Mouse (Mus musculus): ENCODE measurements around the gene Shank1.

The Shank1 gene

DNA sequence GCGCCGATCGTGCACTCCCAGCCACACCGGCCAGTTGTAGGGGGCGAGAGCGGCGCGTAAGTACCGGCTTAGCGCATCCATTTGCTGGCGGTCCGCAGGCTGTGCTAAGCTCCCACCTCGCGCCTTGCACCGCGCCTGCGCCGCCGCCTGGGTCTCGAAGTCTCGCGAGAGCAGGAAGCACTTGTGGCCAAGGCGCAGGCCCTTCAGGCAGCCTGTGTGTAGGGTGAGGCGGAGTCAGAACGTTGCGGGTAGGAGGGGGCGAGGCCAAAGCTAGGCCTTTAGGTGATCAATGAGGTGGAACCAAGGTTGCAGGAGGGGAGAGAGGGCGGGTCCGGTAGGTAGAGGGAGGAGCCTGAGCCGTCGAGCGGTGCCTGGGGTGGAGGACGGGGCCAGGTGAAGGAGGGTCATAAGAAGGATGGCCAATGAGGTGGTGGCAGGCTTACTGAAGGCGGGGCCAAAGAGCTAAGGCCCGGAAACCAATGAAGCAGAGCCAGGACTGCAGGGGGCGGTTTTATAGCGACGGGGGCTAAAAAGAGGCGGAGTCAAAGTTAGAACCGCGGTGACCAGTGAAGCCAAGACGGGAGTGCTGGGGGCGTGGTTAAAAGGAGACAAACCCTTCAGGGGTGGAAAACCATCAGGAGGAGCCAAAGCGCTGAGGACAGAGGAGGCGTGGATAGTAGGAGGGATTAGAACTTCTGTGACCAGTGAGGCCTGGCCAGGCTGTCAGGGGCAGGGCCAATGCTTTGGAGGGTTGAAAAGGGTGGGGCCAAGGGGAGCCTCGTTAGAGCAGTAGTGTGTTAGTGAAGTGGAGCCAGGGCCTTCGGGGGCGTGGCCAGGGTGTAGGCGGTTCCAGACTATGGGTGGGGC lies 5.0 kb upstream of the Shank1 start:
- peak; percentile 99 for DNase-seq

DNA sequence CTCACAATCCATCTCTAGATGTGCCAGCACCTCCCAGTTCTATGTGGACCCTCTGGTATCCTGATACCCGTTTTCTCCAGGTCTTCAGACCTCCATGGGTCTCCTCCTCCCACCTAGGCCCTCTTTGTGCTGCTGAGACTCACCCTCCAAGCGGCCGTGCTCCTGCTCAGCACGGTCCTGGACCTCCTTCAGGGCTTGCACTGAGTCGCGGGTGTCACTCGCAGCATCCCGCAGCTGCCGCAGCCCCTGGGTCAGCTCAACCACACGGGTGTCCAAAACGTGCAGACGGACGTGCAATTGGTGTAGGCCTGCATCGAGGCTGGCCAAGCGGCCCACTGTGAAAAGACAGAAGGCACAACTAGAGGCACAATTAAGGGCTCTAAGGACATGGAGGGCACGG lies 4.4 kb upstream of the Shank1 start:
- DNase-seq, result no peak

GRCm38 (mm10) chr7:44306516-44307240 lies 3.4 kb upstream of the Shank1 start, which contains the start of gene Clec11a:
Gene Clec11a (minus strand): TSS chr7:44306902.
- no peak for DNase-seq

- no peak for DNase-seq
These were observed 2.6 kb upstream of the Shank1 start for GRCm38 (mm10) chr7:44307261-44308020.

DNA sequence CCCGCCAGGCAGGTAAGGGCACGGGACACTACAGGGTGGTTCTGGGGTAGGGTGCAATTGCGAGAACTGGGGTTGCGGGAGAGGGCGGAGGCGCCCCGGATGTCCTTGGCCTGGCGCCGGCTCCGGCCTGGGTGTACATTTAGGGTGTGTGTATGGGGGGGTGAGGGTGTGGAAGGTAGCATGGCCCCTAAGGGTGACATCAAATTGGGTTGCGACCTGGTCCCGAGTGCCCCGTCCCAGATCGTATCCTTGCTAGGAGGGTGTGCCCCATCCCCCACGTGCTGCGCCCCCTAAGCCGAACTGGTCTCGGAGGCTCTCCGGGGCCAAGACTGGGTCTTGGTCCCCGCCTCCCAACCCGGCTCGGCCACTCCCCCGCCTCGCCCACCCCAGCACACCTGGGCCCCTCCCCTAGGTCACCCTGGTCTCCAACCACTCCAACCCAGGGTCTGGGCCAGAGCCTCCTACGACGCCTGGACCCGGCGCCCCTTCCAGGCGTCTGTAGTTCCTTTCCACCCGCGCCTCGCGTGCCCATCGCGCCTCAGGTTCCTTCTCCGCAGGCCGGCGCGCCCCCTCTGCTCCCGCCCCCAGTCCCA lies 328 bp downstream of the Shank1 start:
- DNase-seq, result peak; percentile 12

DNA sequence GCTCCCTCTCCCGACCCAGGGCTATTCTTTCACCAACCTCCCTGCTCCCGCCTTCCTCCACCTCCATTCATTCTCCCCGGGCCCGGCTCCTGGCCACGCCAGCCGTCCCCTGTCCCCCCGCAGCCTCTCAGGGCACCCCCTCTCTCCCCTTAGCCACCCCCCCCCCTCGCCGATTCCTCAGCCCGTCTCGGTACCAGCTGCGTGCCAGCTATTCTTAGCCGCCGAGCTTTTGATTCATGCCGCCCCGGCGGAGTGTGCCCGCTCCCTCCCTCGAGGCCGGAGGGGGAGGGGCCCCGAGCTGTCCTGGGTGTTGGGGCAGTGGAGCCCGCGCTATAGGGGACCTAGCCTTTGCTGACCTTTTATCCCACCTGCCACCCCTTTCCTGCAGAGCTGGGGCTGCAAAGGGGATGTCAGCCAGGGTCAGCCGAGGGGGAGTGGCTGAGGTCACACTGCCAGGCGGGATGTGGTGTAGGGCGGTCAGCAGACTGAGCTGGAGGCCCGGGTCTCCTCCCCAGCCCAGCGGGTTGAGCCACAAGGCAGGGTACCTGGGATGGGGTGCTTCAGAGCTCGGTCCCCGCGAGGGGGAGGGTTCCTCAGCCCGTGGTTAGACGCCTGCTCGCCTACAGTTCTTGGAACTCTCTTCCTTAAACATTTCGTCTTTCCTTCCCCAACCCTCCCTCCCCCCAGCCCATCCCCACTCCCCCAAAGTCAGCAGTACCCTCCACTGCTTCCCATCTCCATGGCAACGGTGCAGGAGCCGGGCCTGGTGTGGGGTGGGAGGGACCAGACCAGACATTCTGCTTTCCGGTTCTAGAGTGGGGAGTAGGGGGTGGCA lies 1.0 kb downstream of the Shank1 start:
- DNase-seq, result peak; percentile 88

DNA sequence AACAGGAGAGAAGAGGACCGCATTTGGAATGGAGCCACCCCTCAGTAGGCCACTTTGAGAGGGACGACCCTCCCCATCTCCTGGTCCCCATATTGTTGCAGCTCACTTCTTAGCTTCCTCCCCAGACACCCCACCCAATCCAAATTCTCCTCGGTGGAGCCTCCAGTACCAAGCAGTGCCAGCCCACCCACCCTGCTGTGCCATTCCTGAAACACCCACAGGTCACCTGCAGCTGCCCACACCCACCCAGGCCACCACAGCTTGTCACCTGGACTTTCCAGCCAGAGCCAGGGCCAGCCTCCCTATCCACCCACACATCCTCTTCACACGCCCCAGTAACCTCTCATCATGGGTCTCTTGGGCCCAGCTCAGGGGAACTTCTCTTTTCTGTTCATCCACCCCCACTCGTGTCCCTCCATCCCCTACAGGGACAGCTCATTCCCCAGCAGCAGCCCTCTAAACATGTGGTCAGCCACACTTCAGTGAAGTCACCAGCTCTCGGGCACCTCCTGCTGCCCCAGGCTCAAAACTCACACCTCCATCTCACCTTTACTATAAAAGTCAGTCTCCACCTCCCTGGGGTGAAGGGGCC lies 1.8 kb downstream of the Shank1 start:
- DNase-seq, result peak; percentile 41

DNA sequence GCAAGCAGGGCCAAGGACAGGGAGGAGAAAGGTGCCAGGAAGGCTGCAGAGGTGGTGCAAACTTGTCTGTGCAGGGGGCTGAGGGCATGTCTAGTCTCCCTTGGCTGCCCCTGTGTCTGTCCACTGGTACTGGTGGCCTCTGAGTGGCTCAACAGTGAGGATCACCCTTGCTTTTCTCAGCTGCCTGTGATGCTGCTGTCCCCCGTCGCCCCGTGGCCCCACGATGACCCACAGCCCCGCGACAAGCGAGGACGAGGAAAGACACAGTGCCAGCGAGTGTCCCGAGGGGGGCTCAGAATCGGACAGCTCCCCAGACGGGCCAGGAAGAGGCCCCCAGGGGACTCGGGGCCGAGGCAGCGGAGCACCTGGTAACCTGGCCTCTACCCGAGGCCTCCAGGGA lies 2.4 kb downstream of the Shank1 start:
- no peak for DNase-seq

DNA sequence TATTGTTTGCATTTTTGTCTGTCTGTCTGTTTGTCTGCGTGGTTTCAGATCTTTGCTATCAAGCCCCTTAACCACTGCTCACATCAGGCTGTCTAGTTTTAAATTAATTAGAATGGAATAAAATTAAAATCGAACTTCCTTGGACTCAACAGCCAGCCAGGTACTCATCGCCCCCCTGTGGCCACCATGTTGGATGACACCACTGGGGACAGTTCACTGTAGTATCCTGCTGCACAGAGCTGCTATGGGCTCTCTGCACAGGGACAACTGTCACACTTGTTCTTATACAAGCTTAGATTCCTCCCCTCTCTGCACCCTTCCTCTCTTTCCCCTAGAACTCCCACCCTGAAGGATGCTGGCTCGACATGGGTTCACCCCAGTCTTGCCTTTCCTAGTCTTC lies 7.9 kb downstream of the Shank1 start:
- DNase-seq, result no peak

DNA sequence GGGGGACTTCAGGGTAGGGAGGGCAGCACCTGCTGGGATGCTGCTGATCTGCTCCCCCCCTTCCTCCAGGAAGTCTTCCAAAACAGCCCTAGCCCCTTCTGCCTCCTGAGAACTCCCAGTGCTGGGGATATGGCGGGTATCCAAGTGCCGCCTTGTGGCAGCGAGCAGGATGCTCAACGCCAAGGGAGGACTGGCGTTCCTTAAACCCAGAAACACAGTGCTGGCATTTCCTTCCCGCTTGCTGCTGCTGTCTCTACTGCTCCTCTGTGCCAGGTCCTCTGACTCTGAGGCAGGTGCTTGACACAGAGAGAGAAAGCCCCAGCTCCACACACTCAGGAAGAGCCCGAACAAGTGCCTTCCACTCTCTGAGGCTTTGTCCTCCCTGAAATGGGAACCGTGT lies 10.8 kb downstream of the Shank1 start:
- peak; percentile 80 for DNase-seq

DNA sequence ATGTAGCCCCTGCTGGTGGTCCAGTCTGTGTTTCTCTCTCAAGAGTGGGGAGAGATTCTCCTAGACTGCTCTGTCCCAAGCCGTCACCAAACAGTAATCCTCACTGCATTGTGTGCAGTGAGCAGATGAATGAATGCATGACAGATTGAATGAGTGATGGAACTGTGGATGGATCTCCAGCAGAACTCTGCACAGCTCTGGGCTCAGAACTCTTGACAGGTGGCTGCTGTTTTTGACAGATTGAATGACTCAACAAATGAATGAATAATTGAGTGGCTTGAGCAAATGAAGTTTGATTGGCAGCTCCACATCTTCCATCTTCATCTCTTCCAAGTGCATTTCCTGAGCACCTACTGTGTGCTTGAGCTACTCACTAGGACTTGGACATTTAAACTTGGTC lies 12.2 kb downstream of the Shank1 start:
- DNase-seq, result no peak

DNA sequence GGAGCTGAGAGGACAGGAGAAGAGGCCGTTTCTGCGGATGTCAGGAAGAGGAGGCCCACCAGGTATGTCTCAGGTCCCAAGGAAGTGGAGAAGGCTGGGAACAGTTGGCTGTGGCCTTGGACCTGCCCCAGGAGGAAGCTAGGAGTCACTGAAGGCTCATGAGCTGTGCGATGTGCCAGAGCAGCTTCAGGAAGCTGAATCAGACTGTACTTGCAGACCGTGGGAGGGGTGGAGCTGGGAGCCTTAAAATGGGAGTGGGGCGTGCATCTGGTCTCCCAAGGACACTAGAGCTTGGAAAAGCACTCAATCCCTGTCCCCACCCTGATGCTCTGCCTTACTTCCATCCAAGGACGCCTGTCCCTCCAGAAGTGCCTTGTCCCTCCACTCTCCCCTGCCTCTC lies 16.6 kb downstream of the Shank1 start:
- DNase-seq, result no peak

DNA sequence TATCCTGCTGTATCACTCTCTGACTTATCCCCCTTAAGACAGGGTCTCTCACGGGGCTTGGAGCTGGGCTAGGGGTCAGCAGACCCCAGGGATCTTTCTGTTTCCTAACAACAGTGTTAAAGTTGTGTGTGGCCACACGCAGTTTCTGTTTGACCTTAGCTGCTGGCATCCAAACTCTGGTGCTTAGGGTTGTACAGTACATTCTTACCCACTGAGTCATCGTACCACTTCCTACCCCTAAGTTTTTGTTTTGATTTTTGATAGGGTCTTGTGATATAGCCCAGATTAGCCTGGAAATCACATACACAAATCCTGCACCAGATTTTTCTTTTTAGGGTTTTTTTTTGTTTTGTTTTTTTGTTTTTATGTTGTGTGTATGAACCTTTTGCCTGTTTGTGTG lies 22.3 kb downstream of the Shank1 start:
- no peak for DNase-seq

DNA sequence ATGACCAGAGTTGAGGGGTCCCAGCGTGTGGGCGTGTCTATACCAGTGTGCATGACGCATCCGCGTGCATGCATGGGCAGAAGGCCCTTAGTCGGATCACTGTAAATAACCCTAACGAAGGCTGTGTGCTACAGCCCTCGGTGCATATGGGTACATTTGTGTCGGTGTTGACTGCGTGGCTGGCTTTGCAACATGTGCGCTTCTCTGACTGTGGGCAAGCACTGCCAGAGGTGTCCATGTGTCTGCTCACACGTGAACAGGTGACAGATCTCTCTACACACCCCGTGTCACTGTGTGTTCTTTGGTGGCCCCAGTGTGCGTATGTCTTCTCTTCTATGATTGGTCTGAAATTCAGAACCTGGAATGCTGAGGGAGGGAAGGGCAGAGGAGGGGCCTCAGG lies 24.1 kb downstream of the Shank1 start:
- no peak for DNase-seq

DNA sequence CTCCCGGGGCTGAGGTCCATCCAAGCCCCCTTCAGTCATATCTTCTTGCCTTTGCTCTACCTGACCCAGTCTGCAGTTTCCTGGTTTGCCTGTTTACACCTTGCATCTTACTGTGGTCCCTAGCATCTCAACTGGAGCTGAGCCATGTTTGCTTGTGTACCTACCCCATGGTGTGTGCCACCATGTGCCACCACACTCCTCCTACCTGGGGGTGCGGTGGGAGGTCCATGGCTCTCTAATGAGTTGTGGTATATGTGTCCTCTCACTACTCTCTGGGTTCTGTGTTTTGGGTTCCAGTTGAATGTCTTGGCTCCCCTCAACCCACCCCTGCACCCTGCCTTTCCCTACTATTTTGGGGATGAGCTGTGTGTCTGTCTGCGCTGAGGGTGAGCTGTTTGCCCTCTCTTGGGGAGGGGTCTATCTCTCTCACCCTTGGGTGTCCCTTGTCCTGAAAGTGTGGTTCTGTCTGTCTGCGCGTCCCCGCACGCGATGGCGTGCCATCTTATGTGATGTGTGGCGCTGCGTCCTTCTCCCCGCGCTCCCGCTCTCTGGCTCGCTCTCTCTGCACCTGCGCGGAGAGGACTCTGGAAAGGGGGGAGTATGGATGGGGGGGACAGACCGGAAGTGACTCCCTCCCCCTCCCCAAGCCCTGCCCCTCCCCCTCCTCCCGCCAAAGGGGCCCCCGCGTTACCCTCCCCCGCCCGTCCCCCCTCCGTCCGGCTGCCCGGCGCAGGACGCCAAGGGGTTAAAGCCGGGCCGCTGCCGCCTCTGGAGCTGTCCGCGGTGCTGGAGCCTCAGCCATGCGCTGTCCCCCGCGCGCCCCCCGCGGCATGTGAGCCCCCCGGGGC lies 25.2 kb downstream of the Shank1 start:
- DNase-seq, result peak; percentile 70

- peak; percentile 76 for DNase-seq
These were observed 26.3 kb downstream of the Shank1 start for GRCm38 (mm10) chr7:44336046-44337021.

DNA sequence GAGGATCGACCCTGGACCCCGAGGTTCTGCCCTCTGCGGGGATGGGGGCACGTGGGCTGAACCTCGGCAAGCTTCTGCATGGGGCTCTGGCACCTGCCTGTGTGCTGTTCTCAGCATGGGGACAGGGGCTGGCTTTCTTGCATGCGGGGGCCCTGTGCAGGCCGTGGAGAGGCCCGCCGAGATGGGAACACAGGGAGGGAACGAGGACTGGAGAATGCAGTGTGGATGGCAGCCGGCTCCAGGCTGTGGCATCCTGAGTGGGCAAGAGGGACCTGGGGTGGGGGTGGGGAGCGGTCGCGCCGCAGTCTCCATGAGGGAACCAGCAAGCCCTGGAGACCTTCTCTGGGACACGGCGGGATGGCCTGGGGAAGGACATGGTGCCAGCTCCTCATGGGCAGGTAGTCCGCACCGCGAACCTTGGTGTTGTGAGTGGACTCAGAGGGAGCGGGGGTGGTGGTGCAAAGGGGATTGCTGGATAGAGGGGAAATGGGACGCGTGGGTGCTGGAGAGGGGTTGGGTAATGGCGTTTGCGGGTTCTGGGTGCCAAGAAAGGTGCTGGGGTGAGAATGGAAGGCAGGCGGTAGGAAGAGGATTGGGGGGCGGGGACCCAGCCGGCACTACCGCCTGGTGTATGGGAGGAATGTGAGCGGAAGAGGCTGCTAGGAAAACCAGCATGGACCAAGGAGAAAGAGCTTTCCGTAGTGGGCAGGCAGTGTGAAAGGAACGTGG lies 27.2 kb downstream of the Shank1 start:
- DNase-seq, result peak; percentile 66

DNA sequence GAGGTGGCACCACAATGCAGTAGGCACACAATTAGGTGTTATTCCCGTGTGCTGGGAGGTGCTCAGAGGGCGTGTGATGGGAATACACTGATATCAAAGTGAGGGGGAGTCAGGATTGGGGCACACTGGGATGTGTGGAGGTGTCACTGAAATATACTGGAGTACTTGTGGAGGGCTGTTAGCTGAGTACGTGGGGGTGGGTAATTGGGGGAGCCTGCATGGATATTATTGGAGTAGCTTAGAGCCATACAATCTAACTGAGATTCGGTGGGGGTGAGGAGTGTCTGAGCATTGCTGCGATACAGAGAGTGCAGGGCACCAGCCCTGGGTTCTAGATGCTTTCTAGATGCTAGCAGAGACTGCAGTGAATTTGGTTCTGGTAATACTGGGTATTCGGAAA lies 30.2 kb downstream of the Shank1 start:
- peak; percentile 55 for DNase-seq

GRCm38 (mm10) chr7:44341119-44341518 lies 31.1 kb downstream of the Shank1 start:
- DNase-seq, result no peak

Measured in right cerebral cortex, adult 18-20 months (tissue).